Mouse (Mus musculus) liver, embryonic 14.5 days (tissue): ENCODE data around the gene Timm10b. TPM values are rescaled to one million over a fixed set of nuclear protein-coding genes. Genes with fewer than 3 reads are reported as not detected.

Experiments used
- ATAC-seq: fragments of 200-750 bp; cut with Nextera tagmentation; 2 replicates; pipeline ENCODE4 v1.8.0; 2017; ENCODE audit warnings: moderate number of reproducible peaks, mild to moderate bottlenecking, moderate library complexity; ENCODE audit not compliant: insufficient read depth
- DNase-seq, 3 experiments: peaks; one replicate each; pipeline ENCODE4 v3.0.0-alpha.2; 2012 to 2013; ENCODE audit warnings: low read depth in 3 of 3, low spot score in 3 of 3
- H3K27ac ChIP-seq: fragments of 300-500 bp; sonication (generic); 2 replicates; pipeline ENCODE4 v1.5.1; 2014; ENCODE audit warnings: moderate library complexity, mild to moderate bottlenecking, control low read depth, inconsistent platforms
- H3K27me3 ChIP-seq: fragments of 300-500 bp; sonication (generic); 2 replicates; pipeline ENCODE4 v1.6.1; 2014; ENCODE audit warnings: mild to moderate bottlenecking, low read length, moderate library complexity; ENCODE audit not compliant: control insufficient read depth, insufficient read depth
- H3K36me3 ChIP-seq: fragments of 300-500 bp; sonication (generic); replicated peaks from 2 replicates; pipeline ENCODE4 v1.6.1; 2014; ENCODE audit warnings: low read depth; ENCODE audit not compliant: control insufficient read depth, insufficient read depth
- H3K4me1 ChIP-seq, 2 experiments: fragments of 200-500 bp in 1 of 2; fragments of 300-500 bp in 1 of 2; sonication (generic) in 1 of 2; replicated peaks; 2 replicates each; pipeline ENCODE4 v1.6.1; 2012 to 2014; ENCODE audit warnings: antibody characterized with exemption in 1 of 2, inconsistent platforms in 1 of 2, low read length in 1 of 2; ENCODE audit not compliant: control insufficient read depth in 2 of 2, insufficient read depth in 2 of 2
- H3K4me2 ChIP-seq: fragments of 300-500 bp; sonication (generic); 2 replicates; pipeline ENCODE4 v1.6.1; 2014; ENCODE audit warnings: low read depth, mild to moderate bottlenecking, control low read depth, moderate library complexity
- H3K4me3 ChIP-seq, 2 experiments: fragments of 200-500 bp in 1 of 2; fragments of 300-500 bp in 1 of 2; sonication (generic) in 1 of 2; 2 replicates each; pipeline ENCODE4 v1.5.1; 2012 to 2014; ENCODE audit warnings: low read depth in 2 of 2, low read length in 2 of 2, mild to moderate bottlenecking in 2 of 2, control low read depth in 1 of 2, inconsistent platforms in 1 of 2, moderate library complexity in 1 of 2; ENCODE audit not compliant: insufficient read depth in 1 of 2
- H3K9ac ChIP-seq: fragments of 300-500 bp; sonication (generic); replicated peaks from 2 replicates; pipeline ENCODE4 v1.6.1; 2014; ENCODE audit warnings: mild to moderate bottlenecking, control low read depth, moderate library complexity
- H3K9me3 ChIP-seq: fragments of 300-500 bp; sonication (generic); 2 replicates; pipeline ENCODE4 v1.6.1; 2016; ENCODE audit warnings: low read length, mixed read lengths; ENCODE audit not compliant: control insufficient read depth
- CTCF ChIP-seq: IDR thresholded peaks from 2 replicates; pipeline ENCODE4 v1.5.1; 2016; ENCODE audit warnings: antibody characterized with exemption, low read depth, control low read depth
- EP300 ChIP-seq: IDR thresholded peaks from 2 replicates; pipeline ENCODE4 v1.6.1; 2016; ENCODE audit warnings: antibody characterized with exemption, low read depth
- WGBS: fragments of 180-500 bp; shearing (Covaris S2); extraction: QIAGEN DNeasy Blood & Tissue Kit; methylation state at CpG from one replicate; pipeline ENCODE4 v1.1.7; 2014; ENCODE audit not compliant: insufficient replicate concordance; 5-methylcytosine and 5-hydroxymethylcytosine counted together
- polyA plus RNA-seq, 2 experiments: library from polyadenylated mRNA; depleted of rRNA in 1 of 2; stranded (reverse) in 1 of 2; unstranded in 1 of 2; fragments of >200 nt; fragmentation: Nextera tagmentation in 1 of 2; extraction: Ambion mirVana in 1 of 2; gene quantifications; 2 replicates each; pipeline versions ENCODE4 v1.2.1 to v1.2.3; 2012 to 2014

The Timm10b gene
- polyA plus RNA-seq, 2 experiments: 58.7 to 122 TPM

GRCm38 (mm10) chr7:105639304-105639703, 552 bp upstream of the Timm10b start:
- Histone ChIP-seq H3K4me1 (peaks cover 4 to 13% of the 10 kb centered on the region in 2 experiments), H3K4me3 (peak overlapping the region; percentile 64 to 87), H3K27me3 (no peaks in the 10 kb centered on the region), H3K9me3 (no peaks in the 10 kb centered on the region), H3K9ac (peak overlapping the region; percentile 71; the same call in 1 of the 2 replicates), H3K4me2 (peak overlapping the region; percentile 95), H3K27ac (no peak overlapping the region), H3K36me3 (peaks cover 7% of the 10 kb centered on the region)
- WGBS: 60% methylated on average over 9 of the region's 9 CpGs
- TF ChIP-seq CTCF (no peak), EP300 (no peak)
- DNase-seq: no peak
- no peak for ATAC-seq

GRCm38 (mm10) chr7:105640233-105640893, 507 bp downstream of the Timm10b start, which contains the start of the genes Arfip2 and Gm45799:
Gene Arfip2 (minus strand): TSS chr7:105640416.
Gene Gm45799 (plus strand): TSS chr7:105640552.
- peak within 1 kb of the TSS; percentile 59 for H3K27ac ChIP-seq
- H3K36me3 ChIP-seq: peaks cover 7% of the 10 kb centered on the region
- TF ChIP-seq EP300 (no peak), CTCF (0 out of 2 replicates have a peak, but pooled peaks have one; percentile 5)
- peak; percentile 95 for ATAC-seq
- no peaks in the 10 kb centered on the region for H3K9me3 ChIP-seq
- peak; percentile 96 to 97 (median 96) for DNase-seq
- H3K9ac ChIP-seq: peak within 1 kb of the TSS; percentile 84
- peaks cover 4 to 11% of the 10 kb centered on the region in 2 experiments for H3K4me1 ChIP-seq
- H3K4me2 ChIP-seq: peak within 1 kb of the TSS; percentile 95
- no peaks in the 10 kb centered on the region for H3K27me3 ChIP-seq
- H3K4me3 ChIP-seq: peak within 1 kb of the TSS; percentile 87 to 94
- under 1% methylated on average over 45 of the region's 45 CpGs for WGBS

- Histone ChIP-seq H3K4me2 (peak overlapping the region; percentile 95), H3K4me3 (peak overlapping the region; percentile 87 to 94), H3K27ac (peak overlapping the region; percentile 59), H3K36me3 (peaks cover 7% of the 10 kb centered on the region), H3K9ac (peak overlapping the region; percentile 84), H3K4me1 (peaks cover 4 to 11% of the 10 kb centered on the region in 2 experiments), H3K27me3 (no peaks in the 10 kb centered on the region), H3K9me3 (no peaks in the 10 kb centered on the region)
- WGBS: 0% methylated on average over 18 of the region's 18 CpGs
- TF ChIP-seq CTCF (peak; percentile 10; the same call in 1 of the 2 replicates), EP300 (no peak)
- no peak for DNase-seq
- peak; percentile 27 for ATAC-seq
Measured at GRCm38 (mm10) chr7:105640894-105641255, 1.0 kb downstream of the Timm10b start.

- no peak for DNase-seq
- H3K9ac ChIP-seq: no peak overlapping the region; the same call in 1 of the 2 replicates
Measured at GRCm38 (mm10) chr7:105641936-105642335, 2.1 kb downstream of the Timm10b start.

GRCm38 (mm10) chr7:105650639-105651435, 11.0 kb downstream of the Timm10b start, which contains the start of gene Dnhd1:
Gene Dnhd1 (plus strand): TSS chr7:105650827.
- Histone ChIP-seq H3K4me1 (no peaks in the 10 kb centered on the region), H3K27ac (no peak within 1 kb of the TSS), H3K36me3 (no peaks in the 10 kb centered on the region), H3K4me3 (peak within 1 kb of the TSS; percentile 54 to 65), H3K9ac (peak within 1 kb of the TSS; percentile 59), H3K4me2 (peak within 1 kb of the TSS; percentile 83), H3K27me3 (no peaks in the 10 kb centered on the region), H3K9me3 (no peaks in the 10 kb centered on the region)
- peak; percentile 94 for ATAC-seq
- TF ChIP-seq EP300: no peak
- peak; percentile 76 for TF ChIP-seq CTCF
- 3% methylated on average over 17 of the region's 17 CpGs for WGBS
- DNase-seq: peak; percentile 56 to 59 (median 58)

More at GRCm38 (mm10) chr7:105641936-105642335, 2.1 kb downstream of the Timm10b start:
- no peaks in the 10 kb centered on the region for H3K9me3 ChIP-seq
- H3K36me3 ChIP-seq: peaks cover 7% of the 10 kb centered on the region
- peak overlapping the region; percentile 95 for H3K4me2 ChIP-seq
- 37% methylated on average over 3 of the region's 3 CpGs for WGBS
- ATAC-seq: no peak
- no peak for TF ChIP-seq CTCF
- no peak for TF ChIP-seq EP300
- H3K4me3 ChIP-seq: no peak overlapping the region
- H3K27ac ChIP-seq: no peak overlapping the region
- no peaks in the 10 kb centered on the region for H3K27me3 ChIP-seq
- H3K4me1 ChIP-seq: peaks cover 4 to 11% of the 10 kb centered on the region in 2 experiments
